Mouse (Mus musculus) forebrain, embryonic 14.5 days (tissue): Measurements from ENCODE around the gene Ciart. TPM values are rescaled to one million over a fixed set of nuclear protein-coding genes. Genes with fewer than 3 reads are reported as not detected.
A peak's percentile ranks its signal among the peaks of the same experiment; 100 is the strongest.

ENCODE experiments used
- ATAC-seq: fragments of 200-750 bp; cut with Nextera tagmentation; 2 replicates; pipeline ENCODE4 v1.8.0; 2017; ENCODE audit warnings: mild to moderate bottlenecking, moderate library complexity
- DNase-seq: peaks from one replicate; pipeline ENCODE4 v3.0.0-alpha.2; 2015; ENCODE audit warnings: low spot score
- H3K27ac ChIP-seq: fragments of 300-500 bp; sonication (generic); 2 replicates; pipeline ENCODE4 v1.5.1; 2014; ENCODE audit warnings: low read depth, mild to moderate bottlenecking, control low read depth, low read length, moderate library complexity
- H3K27me3 ChIP-seq: fragments of 300-500 bp; sonication (generic); replicated peaks from 2 replicates; pipeline ENCODE4 v1.6.1; 2014; ENCODE audit warnings: low read length, control low read depth, mixed read lengths; ENCODE audit not compliant: control insufficient read depth, insufficient read depth
- H3K36me3 ChIP-seq: fragments of 300-500 bp; sonication (generic); 2 replicates; pipeline ENCODE4 v1.6.1; 2014; ENCODE audit warnings: low read length, control low read depth; ENCODE audit not compliant: control insufficient read depth, insufficient read depth
- H3K4me1 ChIP-seq: fragments of 300-500 bp; sonication (generic); 2 replicates; pipeline ENCODE4 v1.6.1; 2014; ENCODE audit warnings: antibody characterized with exemption, low read length, control low read depth; ENCODE audit not compliant: control insufficient read depth, insufficient read depth
- H3K4me2 ChIP-seq: fragments of 300-500 bp; sonication (generic); 2 replicates; pipeline ENCODE4 v1.6.1; 2014; ENCODE audit warnings: mild to moderate bottlenecking, control low read depth, low read length
- H3K4me3 ChIP-seq: fragments of 300-500 bp; sonication (generic); 2 replicates; pipeline ENCODE4 v1.5.1; 2014; ENCODE audit warnings: low read depth, low read length, control low read depth
- H3K9ac ChIP-seq: fragments of 300-500 bp; sonication (generic); 2 replicates; pipeline ENCODE4 v1.6.1; 2014; ENCODE audit warnings: mild to moderate bottlenecking, low read length, control low read depth, moderate library complexity
- H3K9me3 ChIP-seq: fragments of 300-500 bp; sonication (generic); replicated peaks from 2 replicates; pipeline ENCODE4 v1.6.1; 2016; ENCODE audit warnings: low read length, control low read depth, mixed read lengths; ENCODE audit not compliant: control insufficient read depth
- WGBS: fragments of 180-500 bp; shearing (Covaris S2); extraction: QIAGEN DNeasy Blood & Tissue Kit; methylation state at CpG from one replicate; pipeline ENCODE4 v1.1.7; 2014; 5-methylcytosine and 5-hydroxymethylcytosine counted together
- polyA plus RNA-seq: library from polyadenylated mRNA; unstranded; fragments of >200 nt; fragmentation: Nextera tagmentation; extraction: Ambion mirVana; gene quantifications from 2 replicates; pipeline ENCODE4 v1.2.1, GENCODE M21; 2014

Gene Ciart
- 2.7 and 2.8 TPM in 2 replicates for polyA plus RNA-seq

DNA sequence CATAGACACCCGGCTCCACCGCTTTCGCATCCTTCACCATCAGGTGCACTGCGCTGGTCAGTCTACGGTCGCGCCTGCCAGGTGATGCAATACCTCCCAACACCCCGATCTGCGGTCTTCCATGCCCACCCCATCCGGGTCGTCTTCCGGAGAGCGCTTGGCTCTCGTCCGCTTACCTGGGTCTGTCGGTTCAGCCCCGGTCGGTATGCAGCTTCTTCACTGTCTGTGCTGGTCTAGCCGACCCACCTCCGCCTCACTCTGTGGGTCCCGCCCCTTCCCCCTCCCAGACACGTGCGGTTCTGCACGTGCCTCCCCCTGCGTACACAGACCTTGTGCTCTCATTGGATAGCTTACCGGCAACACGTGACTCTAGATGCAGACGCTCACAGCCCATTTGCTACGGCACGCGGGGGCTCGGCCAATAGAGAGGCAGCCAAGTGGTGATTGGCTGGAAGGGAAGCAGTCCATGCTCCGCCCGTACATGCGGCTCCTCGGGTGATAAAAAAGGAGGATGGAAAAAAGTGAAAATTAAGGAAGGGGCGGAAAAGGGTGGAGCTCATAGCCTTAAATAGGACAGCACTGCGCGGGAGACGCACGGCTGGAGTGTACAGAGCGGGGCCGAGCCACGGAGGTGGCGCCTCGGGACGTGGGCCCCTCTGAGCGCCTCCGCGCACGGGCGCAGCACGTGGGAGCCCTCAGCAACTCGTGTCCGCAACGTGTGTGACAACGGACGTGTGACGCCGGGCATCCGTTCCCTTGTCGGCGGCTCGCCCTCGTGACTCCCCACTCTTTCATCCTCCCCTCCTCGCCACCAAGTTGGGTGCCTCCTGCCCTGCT, at the start of gene Ciart:
TSS of gene Ciart (minus strand) at position 273 of the 837 bp plus-strand sequence.
- peak; percentile 100 for ATAC-seq
- WGBS: under 1% methylated on average over 61 of the region's 66 CpGs
- DNase-seq: peak; percentile 99
- H3K9me3 ChIP-seq: no peaks in the 10 kb centered on the region
- peaks cover 9% of the 10 kb centered on the region for H3K4me1 ChIP-seq
- peak within 1 kb of the TSS; percentile 98 for H3K4me2 ChIP-seq
- peak within 1 kb of the TSS; percentile 46 for H3K4me3 ChIP-seq
- H3K9ac ChIP-seq: peak within 1 kb of the TSS; percentile 54
- no peaks in the 10 kb centered on the region for H3K36me3 ChIP-seq
- H3K27me3 ChIP-seq: no peaks in the 10 kb centered on the region; the same call in 1 of the 2 replicates
- H3K27ac ChIP-seq: no peak within 1 kb of the TSS

DNA sequence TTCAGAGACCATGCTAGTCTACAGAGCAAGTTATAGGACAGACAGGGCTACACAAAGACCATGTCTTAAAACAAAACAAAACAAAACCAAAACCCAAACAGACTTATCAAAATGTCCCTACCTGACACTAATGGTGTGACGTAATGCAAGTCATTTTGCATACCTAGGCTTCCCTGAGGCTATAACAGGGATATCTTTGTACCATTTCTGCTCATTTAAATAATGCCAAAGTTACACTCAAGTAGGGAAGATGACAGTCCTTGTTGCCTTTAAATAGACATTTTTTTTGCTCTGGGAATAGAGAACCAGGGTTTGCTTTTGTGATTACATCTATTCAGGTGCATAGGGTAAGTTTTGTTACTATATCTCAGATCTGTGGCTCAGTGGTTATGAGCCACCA, 49.4 kb upstream of the Ciart start:
- no peak overlapping the region for H3K27ac ChIP-seq
- ATAC-seq: no peak
- DNase-seq: no peak
- no peak overlapping the region for H3K4me3 ChIP-seq
- no peaks in the 10 kb centered on the region for H3K9me3 ChIP-seq
- H3K9ac ChIP-seq: no peak overlapping the region
- H3K27me3 ChIP-seq: no peaks in the 10 kb centered on the region
- no peak overlapping the region; the same call in 1 of the 2 replicates for H3K4me2 ChIP-seq
- 81% methylated on average over 1 of the region's 1 CpGs for WGBS
- H3K4me1 ChIP-seq: peaks cover 9% of the 10 kb centered on the region
- peaks cover 24% of the 10 kb centered on the region for H3K36me3 ChIP-seq

DNA sequence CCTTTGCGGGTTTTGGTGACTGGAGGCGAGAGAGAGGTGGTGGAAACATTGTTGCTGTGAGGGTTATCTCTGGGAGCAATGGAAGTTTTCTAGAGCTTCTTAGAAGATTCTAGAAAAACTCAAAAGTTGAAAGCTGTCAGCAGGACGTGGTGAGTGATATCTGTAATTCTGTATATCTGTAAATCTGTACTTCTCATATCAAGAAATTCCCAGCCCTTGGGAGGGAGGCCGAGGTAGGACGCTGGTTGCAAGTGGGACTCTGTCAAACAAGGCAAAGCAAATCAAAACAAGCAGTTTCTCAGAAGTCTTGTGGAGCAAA, 48.4 kb upstream of the Ciart start:
- no peak for ATAC-seq
- Histone ChIP-seq H3K27me3 (no peaks in the 10 kb centered on the region), H3K27ac (peak overlapping the region; percentile 86; the same call in 1 of the 2 replicates), H3K4me3 (peak overlapping the region; percentile 90), H3K36me3 (peaks cover 20% of the 10 kb centered on the region), H3K4me2 (peak overlapping the region; percentile 69), H3K9me3 (no peaks in the 10 kb centered on the region), H3K4me1 (peaks cover 9% of the 10 kb centered on the region), H3K9ac (peak overlapping the region; percentile 94)
- DNase-seq: no peak
- WGBS: under 1% methylated on average over 5 of the region's 5 CpGs

DNA sequence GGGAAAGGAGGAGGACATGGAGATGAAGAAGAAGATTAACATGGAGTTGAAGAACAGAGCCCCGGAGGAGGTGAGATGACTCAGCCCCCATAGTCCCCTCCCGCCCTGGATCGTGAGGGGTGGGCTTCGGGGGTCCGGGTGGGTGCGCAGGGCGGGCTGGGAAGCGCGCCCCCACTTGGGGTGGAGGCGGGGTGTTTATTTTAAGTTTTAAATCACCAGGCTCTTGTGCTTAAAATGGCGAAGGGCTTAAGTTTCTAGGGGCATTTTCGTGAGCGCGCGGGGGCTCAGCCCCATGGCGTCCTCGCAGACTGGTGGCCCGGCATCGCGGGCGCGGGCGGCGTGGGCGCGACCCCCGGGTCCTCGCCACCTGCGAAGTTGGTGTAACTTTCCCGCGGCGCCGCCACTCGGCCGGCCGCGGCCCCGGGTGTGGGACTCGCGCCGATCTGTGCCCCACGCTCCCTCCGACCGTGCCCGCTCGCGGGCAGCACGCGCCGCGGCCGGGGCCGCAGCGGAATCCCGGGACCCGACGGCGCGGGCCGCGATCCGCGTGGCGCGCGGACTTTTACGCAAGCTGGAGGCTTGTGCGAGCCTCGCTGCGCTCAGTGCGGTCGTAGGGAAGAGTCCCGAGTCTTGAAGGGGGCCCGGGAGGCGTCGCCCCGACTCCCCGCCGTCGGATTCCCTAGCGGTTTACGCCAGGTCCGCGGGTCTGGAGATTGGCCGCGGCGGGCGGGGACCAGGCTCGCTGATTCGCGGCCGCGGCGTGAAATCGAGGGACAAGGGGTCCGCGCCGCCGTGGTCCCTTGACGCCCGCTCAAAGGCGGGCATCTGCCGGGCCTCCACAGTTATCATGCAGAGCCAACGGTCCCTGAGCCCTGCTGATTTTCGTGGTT, 47.8 kb upstream of the Ciart start:
- no peaks in the 10 kb centered on the region for H3K27me3 ChIP-seq
- H3K4me2 ChIP-seq: peak overlapping the region; percentile 69
- ATAC-seq (peak; percentile 54), DNase-seq (peak; percentile 55)
- peaks cover 15% of the 10 kb centered on the region for H3K36me3 ChIP-seq
- peak overlapping the region; percentile 94 for H3K9ac ChIP-seq
- WGBS: under 1% methylated on average over 68 of the region's 105 CpGs
- H3K4me1 ChIP-seq: peaks cover 9% of the 10 kb centered on the region
- H3K4me3 ChIP-seq: peak overlapping the region; percentile 90
- no peaks in the 10 kb centered on the region for H3K9me3 ChIP-seq
- peak overlapping the region; percentile 86 for H3K27ac ChIP-seq

DNA sequence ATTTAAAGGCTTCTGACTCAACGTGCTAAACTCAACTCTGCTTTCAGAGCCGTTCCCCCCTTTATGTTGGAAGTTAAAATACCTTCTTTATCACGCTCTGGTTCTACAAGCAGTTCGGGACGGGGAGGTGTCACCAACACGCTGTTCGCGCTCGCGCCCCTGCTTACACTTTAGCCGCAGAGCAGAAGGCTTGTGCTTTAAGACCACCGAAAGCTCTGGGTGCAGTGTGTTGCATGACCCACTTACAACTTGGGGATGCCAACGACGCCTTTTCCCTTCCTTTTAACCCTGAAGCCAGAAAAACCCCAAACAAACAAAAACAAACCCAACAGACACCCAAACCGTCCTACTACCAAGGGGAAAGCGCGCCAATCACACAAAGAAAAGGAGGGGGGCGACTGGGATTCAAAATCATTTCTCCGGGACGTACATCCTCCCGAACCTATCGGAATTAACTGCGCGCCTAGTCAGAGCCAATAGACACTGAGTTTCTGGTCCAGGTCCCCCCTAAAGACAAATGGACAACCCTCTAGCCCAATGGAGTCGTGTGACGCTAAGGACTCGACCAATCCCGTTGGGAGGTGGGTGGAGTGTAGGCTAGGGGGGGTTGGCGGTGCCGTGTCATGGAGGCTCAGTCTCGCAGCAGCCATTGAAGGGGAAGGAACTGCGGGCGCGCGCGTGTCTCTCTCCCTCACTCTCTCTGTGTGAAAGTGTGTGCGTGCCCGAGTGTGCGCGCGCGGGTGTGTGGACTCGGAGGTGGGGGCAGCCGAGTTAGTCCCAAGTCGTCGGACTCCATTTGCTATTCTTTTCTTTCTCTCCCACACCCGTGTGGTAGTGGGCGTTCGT, 46.8 kb upstream of the Ciart start, which contains the start of gene Anp32e:
TSS of gene Anp32e (plus strand) at position 589 of the 846 bp plus-strand sequence.
- Histone ChIP-seq H3K36me3 (peaks cover 5% of the 10 kb centered on the region), H3K9me3 (no peaks in the 10 kb centered on the region), H3K9ac (peak within 1 kb of the TSS; percentile 94), H3K27ac (peak within 1 kb of the TSS; percentile 86), H3K4me3 (peak within 1 kb of the TSS; percentile 90), H3K27me3 (no peaks in the 10 kb centered on the region), H3K4me2 (peak within 1 kb of the TSS; percentile 69), H3K4me1 (peaks cover 9% of the 10 kb centered on the region)
- peak; percentile 100 for ATAC-seq
- peak; percentile 100 for DNase-seq
- under 1% methylated on average over 49 of the region's 49 CpGs for WGBS

DNA sequence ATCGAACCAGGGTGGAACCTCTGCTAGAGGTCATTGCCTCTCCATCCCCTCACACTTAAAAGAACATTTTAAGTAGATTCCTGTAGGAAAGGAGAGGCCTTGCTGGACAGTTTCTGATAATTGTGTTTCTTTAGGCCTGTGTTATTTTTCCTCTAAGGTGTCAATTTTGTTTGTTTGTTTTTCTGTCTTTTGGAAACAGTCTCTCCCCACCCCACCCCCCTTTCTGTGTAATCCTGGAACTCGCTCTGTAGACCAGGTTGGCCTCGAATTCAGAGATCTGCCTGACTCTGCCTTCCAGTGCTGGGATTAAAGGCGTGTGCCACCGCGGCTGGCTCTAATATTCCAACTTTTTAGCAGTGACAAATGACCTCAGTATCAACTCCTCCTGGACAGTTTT, 46.2 kb upstream of the Ciart start:
- H3K4me3 ChIP-seq: peak overlapping the region; percentile 90
- no peaks in the 10 kb centered on the region for H3K27me3 ChIP-seq
- peak overlapping the region; percentile 62; the same call in 1 of the 2 replicates for H3K9ac ChIP-seq
- peak overlapping the region; percentile 68 for H3K4me2 ChIP-seq
- peaks cover 9% of the 10 kb centered on the region for H3K4me1 ChIP-seq
- no peak for DNase-seq
- H3K27ac ChIP-seq: peak overlapping the region; percentile 82
- no peaks in the 10 kb centered on the region for H3K9me3 ChIP-seq
- ATAC-seq: no peak
- WGBS: 79% methylated on average over 6 of the region's 6 CpGs
- no peaks in the 10 kb centered on the region for H3K36me3 ChIP-seq

DNA sequence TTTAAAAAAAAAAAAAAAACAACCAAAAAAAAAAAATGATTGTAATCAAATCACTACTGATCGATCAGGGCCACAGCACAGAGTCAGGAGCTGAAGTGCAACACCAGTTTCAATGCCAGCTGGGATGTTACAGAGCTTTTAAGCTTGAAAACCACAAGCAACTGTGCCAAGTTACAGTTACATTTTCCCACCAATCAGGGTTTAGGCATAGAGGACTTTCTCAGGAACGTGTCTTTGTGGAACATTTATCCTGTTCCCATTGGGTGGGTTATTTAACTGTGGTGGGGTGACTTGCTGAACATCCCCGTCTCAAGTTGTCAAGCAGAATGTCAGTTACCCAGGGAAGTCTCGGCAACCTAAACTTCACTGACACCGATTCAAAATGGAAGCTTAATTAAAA, 43.0 kb upstream of the Ciart start:
- Histone ChIP-seq H3K9ac (no peak overlapping the region), H3K9me3 (no peaks in the 10 kb centered on the region), H3K4me3 (no peak overlapping the region), H3K4me2 (no peak overlapping the region), H3K4me1 (no peaks in the 10 kb centered on the region), H3K27me3 (no peaks in the 10 kb centered on the region), H3K27ac (no peak overlapping the region), H3K36me3 (no peaks in the 10 kb centered on the region)
- 85% methylated on average over 5 of the region's 5 CpGs for WGBS
- ATAC-seq (no peak), DNase-seq (no peak)

DNA sequence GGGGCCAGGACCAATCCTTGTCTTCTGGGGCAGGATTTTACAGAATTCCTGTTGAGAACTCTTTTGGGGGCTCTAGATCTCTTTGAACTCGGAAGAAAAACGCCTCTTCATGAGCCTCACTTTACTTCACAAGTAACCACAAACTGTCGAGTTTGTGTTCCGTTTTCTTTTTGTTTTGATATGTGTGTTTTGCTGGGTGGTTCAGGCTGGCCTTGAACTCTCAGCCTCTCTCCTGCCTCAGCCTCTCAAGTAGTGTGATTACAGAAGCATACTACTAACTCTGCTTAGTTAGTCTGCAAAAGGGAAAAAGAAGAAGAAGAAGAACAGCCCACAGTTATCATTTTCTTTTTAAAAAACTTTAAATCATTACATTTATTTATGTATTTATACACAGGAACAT, 42.1 kb upstream of the Ciart start:
- Histone ChIP-seq H3K27me3 (no peaks in the 10 kb centered on the region), H3K9me3 (no peaks in the 10 kb centered on the region), H3K4me3 (no peak overlapping the region), H3K36me3 (no peaks in the 10 kb centered on the region), H3K4me1 (no peaks in the 10 kb centered on the region), H3K9ac (no peak overlapping the region), H3K4me2 (no peak overlapping the region), H3K27ac (no peak overlapping the region)
- ATAC-seq (no peak), DNase-seq (no peak)
- 74% methylated on average over 4 of the region's 4 CpGs for WGBS
